Mouse (Mus musculus) heart, postnatal 10 days (tissue): Measurements from ENCODE around the gene Dnm2. TPM values are rescaled to one million over a fixed set of nuclear protein-coding genes. Genes with fewer than 3 reads are reported as not detected.

ENCODE experiments used
- DNase-seq, 2 experiments: peaks; one replicate each; pipeline ENCODE4 v3.0.0; 2021
- intact Hi-C: fragments of 180-260 bp; cut with DNase I; formaldehyde crosslinking; loops from one replicate; pipeline ENCODE4 v1.15.1; 2025
- total RNA-seq, 2 experiments: library from RNA; stranded (reverse); gene quantifications; 2 replicates each; pipeline ENCODE4 v1.2.3; 2021

The Dnm2 gene
- total RNA-seq: 10 to 100 TPM; 90.0 to 90.6 TPM

DNA sequence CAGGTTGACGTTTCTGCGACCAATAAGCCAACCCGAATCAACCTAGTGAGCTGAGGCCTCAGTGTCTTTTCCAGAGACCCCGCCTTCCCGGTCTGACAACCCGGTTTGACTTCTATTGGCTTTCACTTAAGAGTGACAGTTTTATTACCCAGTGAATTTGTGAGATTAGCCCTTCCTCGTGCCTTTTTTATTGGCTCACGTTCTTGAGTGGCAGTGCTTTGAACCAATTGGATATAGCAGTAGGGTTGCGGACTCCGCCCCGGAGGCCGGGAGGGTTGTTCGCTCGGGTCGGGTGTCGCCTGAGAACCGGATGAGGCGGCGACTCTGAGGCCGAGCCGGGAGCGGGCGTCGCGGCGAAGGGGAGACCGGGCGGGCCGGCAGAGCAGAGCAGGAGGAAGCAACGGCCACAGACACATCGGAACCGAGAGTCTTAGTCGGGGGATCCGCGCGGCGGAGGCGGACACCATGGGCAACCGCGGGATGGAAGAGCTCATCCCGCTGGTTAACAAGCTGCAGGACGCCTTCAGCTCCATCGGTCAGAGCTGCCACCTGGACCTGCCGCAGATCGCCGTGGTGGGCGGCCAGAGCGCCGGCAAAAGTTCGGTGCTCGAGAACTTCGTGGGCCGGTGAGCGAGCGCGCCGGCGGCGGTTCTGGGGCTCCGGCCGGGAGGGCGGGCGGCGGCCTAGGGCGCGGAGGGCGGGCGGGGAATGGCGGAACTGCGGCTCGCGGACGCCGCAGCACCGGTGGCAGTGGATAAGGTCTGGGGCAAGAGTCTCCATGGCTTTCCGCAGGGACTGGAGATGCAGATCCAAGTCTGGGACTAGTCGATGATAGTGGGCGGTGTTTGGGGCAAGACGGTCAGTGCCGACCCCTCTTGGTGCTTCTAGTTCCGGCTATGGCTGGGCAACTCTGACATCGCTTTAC lies at the start of gene Dnm2:
Gene Dnm2, plus strand, starts transcription at position 278 of the 925 bp plus-strand sequence.
- DNase-seq: peak; percentile 99 to 100
- intact Hi-C loops: loop anchor here (2.0 kb wide), 1 partner anchor 38 kb away; no protein-coding TSS in a partner anchor

DNA sequence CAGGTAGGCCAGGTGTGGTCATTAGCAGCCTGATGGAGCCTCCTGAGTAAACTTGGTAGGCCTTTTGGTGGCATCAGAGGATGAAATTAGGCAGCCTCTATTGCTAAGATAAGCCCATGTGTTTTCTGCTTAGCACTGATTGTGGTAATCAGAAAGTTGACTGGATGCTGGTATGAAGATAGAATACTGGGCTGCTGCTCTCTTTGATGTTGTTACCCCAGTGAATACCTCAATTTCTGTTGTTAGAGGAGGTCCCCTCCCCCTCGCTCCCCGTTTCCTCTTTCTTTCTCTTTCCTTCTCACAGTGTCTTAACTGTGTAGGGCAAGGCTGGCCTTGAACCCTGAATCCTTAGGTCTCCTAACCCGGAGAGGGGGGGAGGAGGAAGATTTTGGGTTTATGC lies 45.5 kb upstream of the Dnm2 start:
- intact Hi-C loops: no loop called here

DNA sequence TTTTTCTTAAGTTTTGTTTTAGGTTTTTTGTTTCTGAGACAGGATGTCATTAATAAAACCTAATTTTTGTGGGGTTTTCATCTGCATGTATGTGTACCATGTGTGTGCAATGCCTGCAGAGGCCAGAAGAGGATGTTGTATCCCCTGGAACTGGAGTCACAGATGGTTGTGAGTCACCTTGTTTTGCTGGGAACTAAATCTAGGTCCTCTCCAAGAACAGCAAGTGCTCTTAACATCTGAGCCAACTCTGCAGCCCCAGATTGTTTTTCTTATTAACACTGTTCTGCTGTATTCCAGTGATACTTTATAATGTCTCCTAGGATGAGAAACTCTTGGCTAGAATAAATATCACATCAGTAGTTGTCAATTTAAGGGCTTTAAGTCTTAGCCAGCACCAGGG lies 43.8 kb upstream of the Dnm2 start:
- no peak for DNase-seq
- intact Hi-C loops: no loop called here

More for the DNA sequence above, 45.5 kb upstream of the Dnm2 start:
- no peak for DNase-seq

DNA sequence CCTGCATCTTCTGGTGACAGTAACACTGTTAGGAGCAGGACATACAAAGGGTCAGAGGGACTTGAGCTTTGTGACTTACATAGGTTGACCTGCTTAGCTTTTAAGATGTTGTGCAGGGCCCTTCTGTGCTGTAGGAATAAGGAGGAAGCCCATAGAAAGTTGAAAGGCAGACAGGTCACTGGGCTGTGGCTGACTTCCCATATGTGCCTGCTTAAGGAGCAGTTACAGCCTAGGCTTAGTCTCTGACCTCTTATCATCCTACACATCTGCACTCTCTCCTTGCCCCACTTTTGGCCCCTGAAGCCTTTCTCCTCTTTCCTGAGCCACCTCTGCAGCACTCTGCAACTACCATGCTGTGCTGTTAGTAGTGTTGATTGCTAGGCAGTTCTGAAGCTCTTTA lies 40.7 kb upstream of the Dnm2 start:
- intact Hi-C loops: no loop called here
- no peak for DNase-seq

DNA sequence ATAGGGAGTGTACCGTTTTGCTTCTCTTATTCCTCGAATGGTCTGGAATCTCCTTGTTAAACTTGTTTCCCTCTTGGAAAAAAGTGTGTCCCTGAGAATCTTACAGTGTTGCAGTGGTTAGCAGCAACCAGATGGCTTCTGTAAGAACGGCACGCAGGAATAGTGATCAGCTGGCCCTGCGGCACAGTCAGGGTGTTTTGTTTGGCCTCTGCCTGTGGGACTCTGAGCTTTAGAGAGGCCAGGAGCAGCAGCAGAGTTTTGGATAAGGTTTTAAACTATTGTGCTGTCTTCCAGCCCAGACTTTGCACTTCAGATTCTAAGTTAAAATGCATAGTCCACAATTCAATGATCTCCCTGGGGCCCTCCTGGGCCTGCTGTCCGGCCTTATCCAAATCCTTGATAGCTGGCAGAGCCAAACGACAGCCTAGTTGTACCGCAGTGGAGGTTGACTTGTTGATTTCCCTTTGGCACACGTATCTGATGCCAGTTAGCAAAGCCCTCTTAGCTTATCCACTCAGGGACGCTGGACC lies 32.0 kb upstream of the Dnm2 start:
- peak; percentile 28 to 31 for DNase-seq

DNA sequence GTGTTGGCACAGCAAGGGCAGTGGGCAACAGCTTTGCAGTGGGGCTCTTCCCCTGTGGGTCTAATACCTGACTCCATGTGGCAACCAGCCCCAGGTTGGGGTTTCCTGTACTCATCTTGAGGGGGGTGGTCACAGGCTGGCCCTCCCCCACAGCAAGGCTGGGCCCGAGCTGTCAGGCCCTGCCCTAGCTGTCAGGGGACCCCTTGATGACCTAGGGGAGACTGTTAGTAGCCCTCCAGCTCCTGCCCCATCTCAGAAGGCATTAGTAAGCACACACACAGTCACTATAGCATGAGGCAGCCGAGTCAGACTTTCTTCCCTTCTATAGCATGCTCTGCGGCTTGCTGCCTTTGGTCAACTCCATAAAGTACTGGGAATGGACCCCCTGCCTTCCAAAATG lies 29.0 kb upstream of the Dnm2 start:
- no peak for DNase-seq
- intact Hi-C loops: no loop called here

More for the DNA sequence above, 32.0 kb upstream of the Dnm2 start:
- intact Hi-C loops: no loop called here

DNA sequence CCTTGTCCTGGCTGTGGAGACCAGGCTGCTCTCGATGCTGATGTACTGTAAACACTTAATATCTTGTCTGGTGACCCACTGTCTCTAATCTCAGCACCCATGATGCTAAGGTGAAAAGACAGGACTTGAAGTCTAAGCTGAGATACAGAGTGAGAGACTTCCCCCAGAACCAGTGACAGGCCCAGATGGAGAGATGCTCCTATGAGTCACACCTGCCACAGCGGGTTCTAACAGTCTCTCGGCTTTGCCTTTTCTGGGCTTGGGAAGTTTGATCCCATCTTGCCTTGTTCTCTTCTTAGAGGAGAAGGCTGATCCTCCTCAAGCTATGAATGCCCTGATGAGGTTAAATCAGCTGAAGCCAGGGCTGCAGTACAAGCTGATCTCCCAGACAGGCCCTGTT lies 27.5 kb upstream of the Dnm2 start:
- intact Hi-C loops: no loop called here
- DNase-seq: no peak

DNA sequence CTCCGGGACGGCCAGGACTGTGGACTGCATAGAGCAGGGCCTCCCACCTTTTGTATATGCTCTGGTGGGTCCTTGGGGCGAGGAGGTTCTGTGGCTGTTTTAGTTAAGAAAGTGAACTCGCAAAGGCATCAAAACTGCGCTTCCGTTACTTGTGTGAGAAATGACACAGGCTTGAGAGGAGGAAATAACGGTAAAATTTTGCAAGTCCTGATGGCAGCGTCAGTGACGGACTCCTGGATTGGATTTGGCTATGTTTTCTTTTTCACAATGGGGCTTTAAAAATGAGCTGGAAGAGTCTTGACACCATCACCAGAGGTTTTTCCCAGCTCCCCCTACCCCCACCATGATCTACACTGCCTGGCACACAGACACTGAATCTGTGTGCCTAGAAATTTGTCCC lies 23.7 kb upstream of the Dnm2 start:
- intact Hi-C loops: no loop called here
- DNase-seq: no peak

DNA sequence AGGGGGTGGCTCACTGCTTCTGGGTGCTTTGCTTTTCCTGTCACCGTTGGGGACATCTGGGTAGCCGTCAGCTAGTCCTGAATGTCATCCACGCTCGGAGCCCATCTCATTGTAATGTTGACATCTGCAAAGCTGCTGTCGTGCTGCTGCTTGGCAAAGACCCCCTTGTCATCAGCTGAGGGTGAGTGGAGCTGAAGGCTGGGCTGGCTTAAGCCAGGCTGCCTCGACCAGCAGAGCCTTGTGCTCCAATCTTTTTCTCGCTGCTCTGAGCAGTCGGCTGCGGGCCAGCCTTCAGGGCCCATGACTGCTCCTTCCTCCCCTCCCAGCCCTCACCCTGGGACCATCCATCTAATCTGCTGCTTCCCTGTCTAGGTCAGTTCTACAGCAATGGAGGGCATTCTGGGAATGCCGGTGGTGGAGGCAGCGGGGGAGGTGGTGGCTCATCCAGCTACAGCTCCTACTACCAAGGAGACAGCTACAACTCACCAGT lies 21.9 kb upstream of the Dnm2 start:
- DNase-seq: peak; percentile 58 to 62
- intact Hi-C loops: no loop called here

DNA sequence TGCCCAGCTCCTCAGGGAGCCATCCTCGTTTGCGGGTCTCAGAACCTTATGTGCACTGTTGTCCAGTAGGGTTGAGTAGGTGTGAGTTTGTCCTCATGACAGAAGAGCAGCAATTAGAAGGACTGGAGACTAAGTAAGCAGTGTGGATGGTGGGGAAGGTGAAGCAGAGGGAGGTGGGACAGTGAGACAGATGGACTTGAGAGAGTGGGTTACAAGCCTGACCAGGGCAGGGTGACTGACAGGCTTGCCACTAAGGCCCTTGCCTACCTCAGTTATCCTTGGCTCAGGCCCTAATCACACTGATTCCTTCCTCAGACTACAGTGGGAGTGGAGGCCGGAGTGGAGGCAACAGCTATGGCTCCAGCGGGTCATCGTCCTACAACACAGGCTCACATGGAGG lies 21.0 kb upstream of the Dnm2 start:
- intact Hi-C loops: no loop called here
- DNase-seq: no peak

DNA sequence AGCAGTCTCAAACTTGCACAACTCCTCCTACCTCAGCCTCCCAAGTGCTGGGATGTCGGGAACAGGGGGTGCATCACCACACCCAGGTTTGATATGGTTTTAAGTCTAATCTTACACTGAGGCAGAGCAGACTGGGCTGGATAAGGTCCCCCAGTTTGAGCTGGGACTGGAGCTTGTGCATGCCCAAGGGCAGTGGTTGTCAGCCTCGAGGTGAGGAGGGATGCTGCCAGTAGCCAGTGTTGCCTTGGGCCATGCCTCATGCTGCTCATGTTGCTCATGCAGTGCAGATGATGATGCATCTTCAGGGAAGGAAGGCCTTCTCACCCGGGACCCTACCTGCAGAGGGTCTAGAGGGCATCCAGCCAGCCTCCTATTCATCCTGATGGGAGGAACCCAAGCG lies 19.2 kb upstream of the Dnm2 start:
- intact Hi-C loops: no loop called here
- no peak for DNase-seq

DNA sequence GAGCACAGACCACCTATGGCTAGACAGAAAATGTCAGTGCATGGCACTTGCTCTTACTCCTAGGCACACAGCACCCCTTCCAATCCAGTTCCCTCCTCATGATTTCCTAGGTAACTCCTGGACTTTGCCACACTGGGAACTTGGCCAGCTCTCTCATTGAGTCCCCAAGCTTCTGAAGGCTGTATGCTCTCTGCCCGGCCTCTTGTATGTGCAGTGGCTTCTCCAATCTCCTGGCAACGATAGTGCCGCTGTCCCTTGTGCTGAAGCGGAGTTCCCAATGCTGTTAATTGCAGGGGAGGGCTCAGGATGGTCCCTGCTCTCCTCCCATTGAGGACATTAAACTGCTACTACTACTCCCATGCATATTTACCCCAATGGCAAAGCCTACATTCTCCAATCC lies 16.8 kb upstream of the Dnm2 start:
- intact Hi-C loops: no loop called here
- DNase-seq: peak; percentile 54 to 72

DNA sequence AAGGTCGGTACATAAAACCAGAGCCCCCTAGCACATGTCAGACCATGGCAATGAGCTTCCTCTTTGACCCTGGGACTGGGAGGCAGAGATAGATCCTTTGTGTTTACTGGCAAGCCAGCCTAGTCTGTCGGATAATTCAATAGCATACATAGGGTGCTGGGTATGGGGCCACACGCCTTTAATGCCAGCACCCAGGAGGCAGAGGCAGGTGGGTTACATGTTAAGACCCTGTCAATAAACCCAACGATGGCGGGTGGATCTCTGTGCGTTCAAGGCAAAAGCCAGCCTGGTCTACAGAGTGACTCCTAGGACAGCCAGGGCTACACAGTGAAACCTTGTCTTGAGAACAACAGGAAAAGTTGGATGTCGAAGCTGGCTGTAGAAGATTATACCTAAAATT lies 16.1 kb upstream of the Dnm2 start:
- no peak for DNase-seq
- intact Hi-C loops: no loop called here

DNA sequence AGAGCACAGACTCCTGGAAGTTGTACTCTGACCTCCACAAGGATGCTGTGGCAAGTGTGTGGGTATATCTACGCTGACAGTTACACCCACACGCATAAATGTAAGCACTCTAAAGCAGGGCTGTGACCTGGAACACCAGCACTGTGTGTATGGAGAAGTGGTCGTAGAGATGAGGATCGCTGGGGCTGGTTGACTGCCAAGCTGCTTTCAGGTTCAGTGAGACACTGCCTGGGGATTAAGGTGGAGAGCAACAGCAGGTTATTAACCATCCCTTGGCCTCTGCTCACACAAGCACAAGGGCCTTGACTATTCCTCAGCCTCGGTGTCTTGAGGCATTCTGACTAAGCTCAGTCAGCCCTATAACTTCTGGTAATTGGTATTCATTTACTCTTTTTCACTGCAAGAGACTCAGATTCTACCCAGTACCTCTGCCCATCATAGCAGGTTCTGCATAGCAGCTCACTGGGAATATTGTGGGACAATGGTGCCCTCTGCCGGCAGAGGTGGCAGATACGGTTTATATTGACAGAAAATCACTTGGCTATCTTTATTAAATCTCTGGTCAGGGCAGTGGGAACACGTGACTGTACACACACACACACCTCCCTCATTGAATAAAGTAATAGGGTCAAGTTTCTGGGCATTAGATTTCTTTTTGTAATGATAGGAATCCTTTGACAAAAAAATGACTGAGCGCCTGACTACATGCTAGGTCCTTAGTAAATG lies 15.0 kb upstream of the Dnm2 start:
- intact Hi-C loops: loop anchor here (1.0 to 2.0 kb wide), 3 partner anchors 43 to 97 kb away; partner anchors contain the start of gene Ap1m2
- peak; percentile 81 to 89 for DNase-seq

DNA sequence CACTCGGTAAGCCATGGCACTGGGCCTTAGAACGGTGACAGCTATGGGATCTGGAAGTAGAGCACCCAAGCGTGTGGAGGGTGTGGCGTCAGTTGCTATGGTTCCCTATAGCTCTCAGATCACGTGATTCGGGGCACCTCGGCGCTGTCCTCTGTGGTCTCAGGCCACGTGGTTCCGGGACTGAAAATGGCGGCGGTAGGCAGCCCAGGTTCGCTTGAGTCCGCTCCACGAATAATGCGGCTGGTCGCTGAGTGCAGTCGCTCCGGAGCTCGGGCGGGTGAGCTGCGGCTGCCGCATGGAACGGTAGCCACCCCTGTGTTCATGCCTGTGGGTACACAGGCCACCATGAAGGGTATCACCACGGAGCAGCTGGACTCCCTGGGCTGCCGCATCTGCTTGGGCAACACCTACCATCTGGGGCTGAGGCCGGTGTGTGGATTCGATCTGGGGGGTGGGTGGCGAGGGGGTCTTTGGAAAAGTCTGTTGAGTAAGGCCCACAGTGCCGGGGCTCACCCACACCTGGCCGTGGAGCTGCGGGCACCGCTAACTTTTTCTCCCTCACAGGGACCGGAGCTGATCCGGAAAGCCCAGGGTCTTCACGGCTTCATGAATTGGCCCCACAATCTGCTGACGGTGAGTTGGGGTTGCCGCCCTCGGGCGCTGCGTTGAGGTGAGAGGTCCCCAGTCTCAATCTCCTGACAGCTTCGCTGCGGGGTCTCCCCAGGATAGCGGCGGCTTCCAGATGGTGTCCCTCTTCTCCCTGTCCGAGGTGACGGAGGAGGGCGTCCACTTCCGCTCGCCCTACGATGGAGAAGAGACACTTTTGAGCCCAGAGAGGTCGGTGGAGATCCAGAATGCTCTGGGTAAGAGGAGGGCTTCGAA lies 12.8 kb upstream of the Dnm2 start, which contains the start of gene Qtrt1:
Gene Qtrt1, plus strand, starts transcription at position 169 of the 882 bp plus-strand sequence.
- intact Hi-C loops: loop anchor here (2.0 kb wide), 2 partner anchors 57 to 99 kb away; partner anchors contain the start of gene Ap1m2
- peak; percentile 86 to 87 for DNase-seq

DNA sequence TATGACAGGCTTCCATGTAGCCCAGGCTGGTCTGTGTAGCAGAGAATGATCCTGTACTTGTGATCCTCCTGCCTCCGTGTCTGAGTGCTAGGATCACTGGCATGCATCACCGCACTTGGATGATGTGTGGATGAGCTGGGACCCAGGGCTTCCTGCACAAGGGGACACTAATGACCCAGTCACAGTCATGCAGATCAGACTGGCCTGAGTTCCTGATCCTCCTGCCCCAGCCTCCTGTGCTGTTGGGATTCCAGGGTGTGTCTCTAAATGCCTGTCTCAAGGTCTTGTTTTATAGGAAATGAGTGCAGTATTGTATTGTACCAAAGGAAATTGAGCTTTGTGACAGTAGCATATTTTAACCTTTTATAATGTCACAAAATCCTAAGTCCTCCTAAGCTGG lies 6.8 kb upstream of the Dnm2 start:
- DNase-seq: no peak
- intact Hi-C loops: no loop called here

DNA sequence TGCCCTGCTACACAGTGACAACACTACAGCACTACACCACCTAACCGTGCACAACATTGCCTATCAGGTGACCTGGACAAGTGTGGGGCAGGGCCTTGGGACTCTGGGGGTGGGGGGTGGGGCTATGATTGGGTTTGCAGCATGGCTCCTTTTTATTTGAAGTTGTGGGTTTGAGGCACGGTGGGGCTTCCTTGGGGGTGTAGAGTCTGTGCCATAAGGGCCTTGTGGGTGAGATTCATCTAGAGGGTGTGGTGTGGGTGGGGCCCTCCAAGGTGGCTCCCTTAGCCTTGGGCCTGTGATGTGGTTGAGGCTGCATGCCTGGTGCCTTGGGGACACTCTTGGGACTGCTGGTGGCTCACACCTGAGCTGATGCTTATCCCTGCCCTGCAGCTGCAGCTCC lies 5.1 kb upstream of the Dnm2 start:
- intact Hi-C loops: no loop called here
- no peak for DNase-seq

DNA sequence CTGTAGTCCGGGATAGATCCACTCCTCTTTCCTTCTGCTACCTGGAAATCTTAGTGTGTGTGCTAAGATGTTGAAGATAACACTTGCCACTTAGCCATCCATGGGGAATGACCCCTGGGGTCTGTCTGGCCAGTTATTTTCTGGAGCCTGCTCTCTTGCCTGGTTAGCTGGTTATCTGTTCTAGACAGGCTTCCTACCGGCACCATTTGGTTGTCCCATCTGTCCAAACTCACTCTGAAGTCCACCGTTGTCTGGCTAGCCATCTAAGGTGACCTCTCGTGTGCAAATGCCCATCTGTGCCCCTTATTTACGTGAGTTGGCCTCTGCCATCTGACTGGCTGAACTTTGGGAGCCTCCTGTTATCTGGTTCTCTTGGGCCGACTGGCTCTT lies 843 bp downstream of the Dnm2 start:
- DNase-seq: no peak
- intact Hi-C loops: loop anchor here (2.0 kb wide), 1 partner anchor 37 kb away; no protein-coding TSS in a partner anchor

DNA sequence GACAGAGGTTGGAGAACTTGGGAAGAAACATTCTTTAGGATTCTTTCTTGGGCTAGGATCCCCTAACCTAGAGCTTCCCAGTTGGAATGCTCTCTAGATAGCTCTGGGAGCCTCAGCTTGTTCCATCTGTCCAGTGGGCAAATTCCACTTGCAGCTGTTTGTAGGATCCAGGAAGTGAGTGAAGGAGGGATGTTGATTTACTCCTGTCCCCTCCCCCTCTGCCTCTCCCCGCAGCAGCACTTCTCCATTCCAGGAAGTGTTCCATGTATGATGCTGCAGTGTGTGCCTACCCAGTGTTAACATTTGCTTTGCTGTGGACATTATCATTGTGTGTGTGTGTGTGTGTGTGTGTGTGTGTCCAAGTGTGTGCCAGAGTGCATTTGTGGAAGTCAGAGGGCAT lies 1.3 kb downstream of the Dnm2 start:
- DNase-seq: peak in 1 of 2 experiments; percentile 31
- intact Hi-C loops: no loop called here

DNA sequence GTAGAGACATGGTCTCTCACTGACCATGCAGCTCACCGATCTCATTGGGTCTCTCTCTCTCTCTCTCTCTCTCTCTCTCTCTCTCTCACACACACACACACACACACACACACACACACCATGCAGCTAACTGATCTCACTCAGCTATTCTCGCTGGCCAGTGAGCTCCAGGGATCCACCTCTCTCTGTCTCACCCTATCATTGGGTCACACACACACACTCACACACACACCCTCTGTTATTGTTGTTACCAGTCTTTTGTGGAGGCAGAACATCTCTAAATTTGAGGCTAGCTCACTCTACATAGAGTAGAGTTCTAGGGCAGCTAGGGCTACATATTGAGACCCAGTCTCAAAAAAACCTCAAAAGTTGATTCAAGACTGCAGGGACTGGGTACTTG lies 1.8 kb downstream of the Dnm2 start:
- no peak for DNase-seq
- intact Hi-C loops: no loop called here
